Mouse (Mus musculus) layer of hippocampus, adult 8-10 months (tissue): ENCODE measurements around the gene Scyl1. TPM values are rescaled to one million over a fixed set of nuclear protein-coding genes. Genes with fewer than 3 reads are reported as not detected.
A peak's percentile ranks its signal among the peaks of the same experiment; 100 is the strongest.

Experiments used
- DNase-seq, 2 experiments: peaks; one replicate each; pipeline ENCODE4 v3.0.0; 2022; ENCODE audit warnings: low spot score in 2 of 2
- total RNA-seq, 4 experiments: library from RNA; stranded (reverse); gene quantifications; 2 replicates each; pipeline ENCODE4 v1.2.4; 2022

The Scyl1 gene
- total RNA-seq, 4 experiments from 2014 or later, result 77.7 to 94.4 (median 88.1) TPM

DNA sequence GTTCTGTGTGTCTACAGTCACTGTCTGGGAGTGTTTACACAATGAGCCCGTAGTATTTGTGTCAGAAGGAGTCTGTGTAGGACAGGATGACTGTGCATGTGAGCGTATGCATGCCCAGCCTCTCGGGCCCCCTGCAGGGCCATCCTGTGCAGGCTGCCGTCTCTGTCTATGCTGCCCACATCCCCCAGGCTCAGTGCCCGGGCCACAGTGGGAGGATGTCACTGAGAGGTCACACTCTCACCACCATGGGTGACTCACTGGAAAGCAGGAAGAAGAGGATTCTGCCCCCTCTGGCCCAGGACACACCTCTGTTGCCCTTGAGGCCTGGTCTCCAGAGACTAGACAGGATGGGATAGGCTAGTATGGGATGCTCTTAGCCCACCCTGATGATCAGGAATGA, 27.6 kb downstream of the Scyl1 start:
- DNase-seq, result no peak

GRCm38 (mm10) chr19:5742241-5742641, 29.0 kb downstream of the Scyl1 start:
- DNase-seq, result no peak

DNA sequence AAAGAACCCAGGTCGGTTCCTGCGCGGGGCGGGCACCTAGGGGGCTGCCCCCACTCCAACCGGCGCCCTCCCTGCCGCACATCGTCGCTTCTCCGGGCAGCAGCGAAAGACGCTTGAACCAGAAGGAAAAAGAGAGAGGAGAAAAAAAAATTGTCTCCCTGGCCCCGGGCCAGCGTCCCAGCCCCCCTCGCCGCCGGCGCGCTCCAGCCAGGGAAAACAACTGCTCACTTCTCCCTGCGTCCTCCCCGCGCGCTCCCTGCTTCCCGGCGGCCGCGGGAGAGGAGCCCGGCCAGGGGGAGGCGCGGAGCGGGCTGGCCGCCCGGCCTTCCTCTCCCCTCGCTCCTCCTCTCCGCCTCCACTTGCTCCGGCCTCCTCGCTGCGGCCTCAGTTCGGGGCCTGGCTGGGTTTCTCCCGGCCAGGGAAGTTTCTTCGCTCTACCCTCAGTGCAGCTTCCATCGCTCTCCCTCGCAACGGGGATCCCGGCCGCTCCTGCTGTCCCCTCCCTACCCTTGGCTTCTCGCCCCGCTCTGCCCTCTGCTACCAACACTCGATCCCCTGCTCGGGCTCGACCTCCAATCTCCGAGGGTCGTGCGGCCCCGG, 29.5 kb downstream of the Scyl1 start:
- DNase-seq, result peak; percentile 57 to 66

GRCm38 (mm10) chr19:5740320-5741317, 30.6 kb downstream of the Scyl1 start, which contains the start of gene Ltbp3:
Gene Ltbp3 (plus strand): TSS chr19:5740904.
- DNase-seq, result peak in 1 of 2 experiments; percentile 58

DNA sequence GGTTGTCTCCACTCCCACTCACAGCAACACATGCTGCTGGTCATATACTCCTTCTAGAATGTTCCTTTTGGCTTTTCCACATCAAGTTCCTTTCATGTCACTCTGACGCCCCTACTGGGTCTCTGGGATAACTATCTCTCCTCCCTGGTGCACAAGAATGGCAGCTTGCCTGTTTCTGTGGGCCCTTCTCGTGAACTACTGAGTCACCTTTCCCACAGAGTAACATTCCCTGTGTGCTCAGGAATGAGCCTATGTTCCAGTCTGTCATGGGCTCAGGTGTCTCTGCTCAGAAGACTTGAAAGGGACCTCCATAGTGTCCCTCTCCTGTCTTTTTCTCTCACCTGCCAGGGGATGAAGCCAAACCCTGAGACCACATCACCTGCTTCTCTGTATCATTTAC, 31.8 kb downstream of the Scyl1 start:
- no peak for DNase-seq

DNA sequence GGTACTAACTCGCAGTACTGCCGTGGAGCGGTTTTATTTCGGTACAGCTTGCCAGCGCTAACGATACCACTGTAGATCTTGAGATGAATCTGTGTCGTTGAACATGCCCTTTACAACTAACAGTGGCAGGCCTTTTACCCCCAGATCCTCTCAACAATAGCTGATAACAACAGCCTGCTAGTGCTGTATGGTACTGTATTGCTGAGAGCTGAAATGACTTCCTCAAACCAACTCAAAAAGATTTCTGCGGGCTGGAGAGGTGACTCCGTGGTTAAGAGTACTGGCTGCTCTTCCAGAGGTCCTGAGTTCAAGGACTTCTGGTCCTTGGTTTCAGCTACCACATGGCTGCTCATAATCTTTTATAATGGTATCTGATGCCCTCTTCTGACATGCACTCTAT, 36.9 kb downstream of the Scyl1 start:
- no peak for DNase-seq

GRCm38 (mm10) chr19:5731264-5731978, 39.8 kb downstream of the Scyl1 start:
- DNase-seq, result peak; percentile 90 to 91

- no peak for DNase-seq
Measured at GRCm38 (mm10) chr19:5730314-5731186, 40.7 kb downstream of the Scyl1 start.

DNA sequence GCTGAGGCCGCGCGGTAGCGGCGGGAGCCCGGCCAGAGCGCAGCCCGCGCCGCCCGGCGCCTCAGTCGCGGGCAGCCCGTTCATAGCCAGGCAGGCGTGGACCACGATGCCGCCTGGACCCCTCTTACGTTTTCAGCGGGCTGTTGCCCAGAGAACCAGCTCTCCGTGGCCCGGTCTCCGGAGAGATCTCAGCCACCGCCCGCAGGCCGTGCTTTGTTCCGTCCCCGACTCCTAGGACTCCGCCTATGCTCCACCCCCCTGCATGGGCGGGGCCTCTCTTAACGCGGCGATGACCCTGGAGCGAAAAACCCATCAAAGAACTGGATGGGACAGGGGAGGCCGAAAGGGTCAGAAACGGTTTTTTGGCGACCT, 41.8 kb downstream of the Scyl1 start, which contains the start of gene Fam89b:
Fam89b (minus strand) TSS at position 210 of the 372 bp plus-strand sequence.
- peak in 1 of 2 experiments; percentile 76 for DNase-seq

DNA sequence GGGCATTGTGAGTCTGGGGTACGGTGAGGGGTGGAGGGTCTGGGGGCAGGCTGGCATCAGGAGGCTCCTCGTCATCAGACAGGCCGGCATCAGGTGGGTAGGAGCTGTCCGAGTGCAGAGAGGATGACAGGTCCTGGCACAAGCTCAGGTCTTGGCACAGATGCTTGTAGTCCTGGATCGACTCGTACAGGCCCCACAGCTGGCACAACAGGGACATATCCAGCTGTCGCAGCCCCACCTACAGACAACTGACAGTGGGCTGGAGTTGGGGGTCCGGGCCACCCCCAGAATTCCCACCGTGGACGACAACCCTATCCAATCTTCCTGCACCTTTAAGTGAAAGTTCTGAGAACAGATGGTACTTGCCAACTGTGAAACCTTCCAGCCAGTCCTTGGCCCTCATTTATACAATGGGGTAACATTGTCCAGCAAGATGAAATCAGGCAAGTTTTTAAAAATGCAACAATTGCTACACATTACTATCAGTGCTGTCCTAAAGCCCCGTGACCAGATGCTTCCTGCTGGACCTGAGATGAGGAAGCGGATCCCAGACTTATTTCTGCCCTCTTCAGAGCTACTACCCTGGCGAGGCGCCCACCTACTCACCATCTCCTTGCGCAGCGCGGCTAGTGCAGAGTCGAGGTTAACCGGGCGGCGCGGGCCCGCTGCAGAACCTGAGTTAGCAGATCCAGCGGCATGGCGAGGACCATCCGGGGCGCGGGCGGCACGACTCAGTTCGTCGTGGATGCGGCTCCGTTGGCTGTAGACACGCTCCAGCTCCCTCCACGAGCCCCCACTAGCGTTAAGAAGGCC, 42.4 kb downstream of the Scyl1 start:
- peak in 1 of 2 experiments; percentile 53 for DNase-seq

DNA sequence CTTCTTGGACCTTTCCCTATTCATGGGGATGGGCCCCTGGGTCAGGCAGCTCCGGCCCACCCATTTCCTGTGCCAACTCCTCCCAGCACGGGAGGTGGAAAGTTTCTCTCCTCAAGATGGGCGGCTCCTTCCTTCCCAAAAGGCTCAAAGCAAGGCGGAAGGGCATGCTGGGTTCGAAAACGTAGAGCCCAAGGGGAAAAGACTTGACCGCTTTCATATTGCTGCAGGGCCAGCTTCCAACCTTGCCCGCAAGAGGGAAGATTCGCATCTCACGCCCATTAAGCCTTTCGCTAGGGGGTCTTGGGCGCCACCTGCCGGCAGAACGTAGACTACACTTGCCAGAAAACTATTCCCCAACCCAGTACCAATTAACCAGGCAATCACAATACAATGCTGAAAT, 43.5 kb downstream of the Scyl1 start:
- peak; percentile 72 to 87 for DNase-seq

DNA sequence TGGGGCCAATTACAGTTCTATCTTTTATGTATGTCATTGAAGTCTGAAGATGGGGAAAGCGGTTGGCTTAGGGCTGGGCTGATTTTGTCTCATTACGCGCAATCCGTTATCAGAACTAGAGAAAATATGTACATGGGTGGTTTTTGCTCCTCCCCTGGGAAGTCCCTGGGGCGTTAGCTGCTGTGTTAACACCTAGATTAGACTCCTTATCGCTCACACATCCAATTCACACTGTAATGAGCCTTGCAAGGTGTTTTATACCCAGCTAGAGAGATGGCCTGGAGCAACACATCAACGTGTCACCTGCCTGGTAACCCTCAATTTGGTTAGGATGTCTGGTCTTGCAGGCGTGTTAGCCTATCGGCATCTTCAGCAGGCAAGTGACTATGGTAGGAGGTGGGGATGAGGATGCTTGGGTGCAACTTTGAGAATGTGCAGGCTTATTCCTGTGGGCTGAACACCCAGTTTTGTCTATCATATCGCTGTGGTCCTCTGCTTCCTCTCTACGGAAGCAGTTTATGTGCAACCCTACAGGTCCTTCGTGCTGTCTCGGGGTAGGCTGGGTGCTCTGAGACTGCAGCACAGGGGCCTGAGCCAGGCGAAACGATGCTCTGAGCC, 44.1 kb downstream of the Scyl1 start:
- no peak for DNase-seq

DNA sequence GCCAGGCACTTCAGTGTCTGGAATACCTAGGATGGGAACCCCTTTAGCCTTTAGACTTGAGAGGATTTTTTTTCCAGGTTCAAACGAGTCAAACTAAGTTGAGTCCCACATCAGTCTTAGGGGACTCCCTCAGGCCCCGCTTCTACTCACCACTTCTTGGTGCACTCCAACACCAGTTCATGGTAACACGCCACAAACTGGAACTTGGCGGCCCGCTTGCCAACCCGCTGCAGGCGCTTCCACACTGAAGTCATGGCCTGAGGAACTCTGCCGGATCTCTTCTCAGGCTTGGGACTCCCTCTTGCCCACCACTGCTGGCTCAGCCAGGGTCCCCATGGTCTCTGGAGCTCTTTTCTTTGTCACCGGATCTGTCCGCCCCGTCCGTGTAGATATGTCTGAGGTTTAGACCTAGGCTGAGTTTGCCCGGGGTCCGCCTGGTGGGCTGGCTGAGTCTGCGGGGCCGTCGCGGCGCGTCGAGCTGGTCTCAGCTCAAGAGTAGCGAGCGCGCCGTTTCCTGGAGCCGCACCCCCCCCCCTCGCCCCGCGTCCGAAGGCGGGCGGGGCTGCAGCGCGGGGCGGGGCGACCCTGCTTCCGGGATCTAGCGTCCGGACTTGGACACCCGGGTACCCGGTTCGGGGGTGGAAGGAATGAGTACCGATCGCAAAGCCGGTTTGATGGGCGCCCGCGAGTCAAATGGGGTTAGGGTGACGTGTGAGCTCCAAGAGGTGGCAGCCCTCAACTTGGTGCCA, 45.3 kb downstream of the Scyl1 start, which contains the start of gene Ehbp1l1:
Ehbp1l1 (minus strand) TSS at position 551 of the 749 bp plus-strand sequence.
- no peak for DNase-seq

DNA sequence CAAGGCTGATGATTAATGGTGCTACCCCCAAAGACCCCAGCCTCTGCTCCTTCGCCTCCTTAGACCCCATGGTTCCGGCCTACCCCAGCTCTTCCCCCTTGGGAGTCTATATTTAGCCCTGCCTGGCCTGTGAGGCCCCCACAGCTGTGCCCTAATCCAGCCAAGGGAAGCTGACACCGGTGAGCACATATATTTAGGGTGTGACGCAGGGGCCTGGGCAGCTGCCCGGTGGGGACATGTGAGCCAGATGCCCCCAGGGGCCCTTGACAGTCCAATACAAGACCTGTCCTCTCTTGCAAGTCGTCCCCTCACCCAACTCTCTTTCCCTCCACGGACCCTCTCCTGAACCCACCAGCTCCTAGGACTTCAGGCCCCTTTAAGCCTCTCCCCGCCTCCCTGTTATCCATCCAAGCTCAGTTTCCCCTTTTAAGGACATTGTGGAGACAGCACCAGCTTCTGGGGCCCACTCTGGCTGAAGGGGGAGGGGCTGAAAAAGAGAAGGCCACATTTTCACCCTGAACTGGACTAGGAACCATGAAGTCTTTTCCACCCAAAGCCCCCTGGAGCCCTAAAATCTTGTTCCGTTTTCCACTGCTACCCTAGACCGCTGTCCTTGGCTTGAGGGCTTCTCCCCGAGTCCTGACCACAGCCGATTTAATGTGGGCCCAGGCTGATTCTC, 46.1 kb downstream of the Scyl1 start:
- no peak for DNase-seq

- no peak for DNase-seq
Measured at GRCm38 (mm10) chr19:5724549-5724941, 46.7 kb downstream of the Scyl1 start.

DNA sequence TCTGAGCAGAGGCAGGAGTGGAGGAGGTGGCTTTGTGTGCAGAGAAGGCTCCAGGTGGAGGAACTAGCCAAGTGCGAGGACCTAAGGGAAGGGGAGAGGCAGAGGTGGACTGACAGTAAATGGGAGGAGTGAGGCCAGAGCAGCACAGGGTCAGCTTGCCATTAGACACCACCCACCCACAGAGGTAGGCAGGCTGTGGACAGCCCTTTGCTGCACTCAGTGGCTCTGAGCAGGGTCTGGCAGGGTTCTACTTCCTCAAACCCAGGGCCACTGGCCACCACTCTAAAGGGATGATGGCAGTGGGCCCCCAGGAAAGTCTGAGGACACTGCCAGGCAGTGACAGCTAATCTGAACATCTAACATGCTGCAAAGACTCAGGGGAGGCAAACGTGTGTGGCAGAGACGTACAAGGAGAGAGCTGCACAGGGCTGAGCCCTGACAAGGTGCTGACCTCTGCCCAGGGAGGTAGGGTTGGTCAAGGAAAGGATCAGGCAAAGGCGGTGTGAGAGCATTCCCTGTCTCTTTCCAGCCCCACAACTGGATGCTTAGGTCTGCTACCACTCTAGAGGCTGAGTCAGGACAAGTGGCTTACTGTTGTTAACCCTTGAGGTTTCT, 47.2 kb downstream of the Scyl1 start:
- DNase-seq, result no peak

- no peak for DNase-seq
Measured at GRCm38 (mm10) chr19:5722848-5723425, 48.3 kb downstream of the Scyl1 start.
